Mouse (Mus musculus) E14TG2a.4 (cell line): ENCODE data around the gene Ifnar2.

Experiments used
- H3K27me3 ChIP-seq: 2 replicates; pipeline ENCODE4 v1.6.1; 2014; ENCODE audit warnings: low read length, control low read depth; ENCODE audit not compliant: insufficient read depth
- H3K36me3 ChIP-seq: 2 replicates; pipeline ENCODE4 v1.6.1; 2014; ENCODE audit warnings: low read length, control low read depth; ENCODE audit not compliant: insufficient read depth
- H3K4me1 ChIP-seq: replicated peaks from 2 replicates; pipeline ENCODE4 v1.6.1; 2014; ENCODE audit warnings: low read depth, low read length, control low read depth
- H3K4me3 ChIP-seq: replicated peaks from 2 replicates; pipeline ENCODE4 v1.5.1; 2014; ENCODE audit warnings: mild to moderate bottlenecking, low read length
- H3K9me3 ChIP-seq: 2 replicates; pipeline ENCODE4 v1.6.1; 2014; ENCODE audit warnings: low read length, control low read depth
- CTCF ChIP-seq: conservative IDR thresholded peaks from 2 replicates; pipeline ENCODE4 v1.5.1; 2014; ENCODE audit warnings: low read length
- NANOG ChIP-seq: IDR thresholded peaks from 2 replicates; pipeline ENCODE4 v1.6.1; 2014; ENCODE audit warnings: borderline replicate concordance, low read length, mixed read lengths
- POU5F1 ChIP-seq: IDR thresholded peaks from 2 replicates; pipeline ENCODE4 v1.6.1; 2014; ENCODE audit warnings: low read length, borderline replicate concordance

Ifnar2 gene

DNA sequence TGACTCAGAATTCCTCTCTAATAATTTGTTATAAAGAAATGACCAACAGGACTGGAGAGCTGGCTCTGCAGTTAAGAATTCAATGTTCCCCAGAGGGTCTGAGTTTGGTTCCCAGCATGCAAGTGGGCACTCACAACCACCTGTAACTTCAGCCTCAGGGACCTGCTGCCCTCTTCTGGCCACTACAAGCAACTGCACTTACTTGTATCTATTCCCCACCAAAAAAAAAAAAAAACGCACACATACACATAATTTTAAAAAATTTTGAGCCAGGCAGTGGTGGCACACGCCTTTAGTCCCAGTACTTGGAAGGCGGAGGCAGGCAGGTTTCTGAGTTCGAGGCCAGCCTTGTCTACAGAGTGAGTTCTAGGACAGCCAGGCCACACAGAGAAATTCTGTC is 17.5 kb downstream of the Ifnar2 start:
- Histone ChIP-seq H3K36me3 (peaks cover 26% of the 10 kb centered on the region), H3K4me3 (no peak overlapping the region), H3K4me1 (peaks cover 7% of the 10 kb centered on the region), H3K9me3 (no peaks in the 10 kb centered on the region), H3K27me3 (no peaks in the 10 kb centered on the region)
- TF ChIP-seq NANOG (no peak), POU5F1 (no peak), CTCF (peak; percentile 66)

DNA sequence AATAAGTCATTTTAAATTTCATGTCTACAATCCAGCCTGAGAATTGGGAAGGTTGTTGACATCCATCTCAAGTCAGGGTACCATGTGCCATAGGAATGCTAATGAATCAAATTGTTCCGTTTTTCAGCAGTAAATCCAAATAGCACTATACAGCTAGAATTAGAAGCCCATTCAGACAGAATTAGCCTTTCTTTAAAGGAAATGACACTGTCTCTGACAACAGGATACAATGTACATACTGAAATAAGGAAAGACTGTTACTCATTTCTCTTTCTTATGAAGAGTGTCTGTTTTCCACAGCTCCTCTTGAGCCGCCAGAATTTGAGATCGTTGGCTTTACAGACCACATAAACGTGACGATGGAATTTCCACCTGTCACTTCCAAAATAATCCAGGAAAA is 18.8 kb downstream of the Ifnar2 start, which contains the start of gene Gm21970:
Gene Gm21970 (plus strand): TSS at position 301 of the 400 bp plus-strand sequence.
- no peak within 1 kb of the TSS for H3K4me3 ChIP-seq
- no peaks in the 10 kb centered on the region for H3K4me1 ChIP-seq

DNA sequence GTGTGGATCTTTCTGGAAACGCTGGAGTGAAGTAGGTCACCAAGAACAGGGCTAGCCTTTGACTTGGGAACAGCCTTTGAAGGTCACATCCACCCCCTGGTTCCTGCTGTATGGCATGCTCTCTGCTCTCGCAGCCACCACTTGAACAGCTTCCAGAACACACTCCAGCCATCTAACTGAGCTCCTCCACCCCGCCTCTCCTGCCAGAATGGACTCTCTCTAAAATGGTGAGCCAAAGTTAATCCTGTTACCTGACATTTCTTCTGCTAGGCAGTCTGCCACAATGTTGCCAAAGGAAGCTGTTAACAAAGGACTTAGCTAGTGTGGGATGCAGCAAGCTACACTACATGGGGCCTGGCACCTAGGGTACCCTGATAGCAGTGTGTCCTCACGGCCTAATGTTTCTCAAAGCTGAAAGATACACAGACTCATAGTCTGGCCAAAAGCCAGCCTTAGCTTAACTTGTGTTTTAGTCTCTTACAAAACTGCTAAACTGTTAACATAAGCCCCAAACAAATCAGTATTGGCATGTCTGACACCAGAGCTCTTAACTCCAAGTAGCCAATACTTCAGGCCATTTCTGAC is 22.3 kb downstream of the Ifnar2 start:
- no peak overlapping the region for H3K4me3 ChIP-seq
- H3K9me3 ChIP-seq: no peaks in the 10 kb centered on the region
- TF ChIP-seq CTCF: no peak
- TF ChIP-seq POU5F1: no peak
- no peak for TF ChIP-seq NANOG
- no peaks in the 10 kb centered on the region for H3K27me3 ChIP-seq
- no peaks in the 10 kb centered on the region for H3K4me1 ChIP-seq
- peaks cover 17% of the 10 kb centered on the region for H3K36me3 ChIP-seq

More for the DNA sequence above, 18.8 kb downstream of the Ifnar2 start, which contains the start of gene Gm21970:
- Histone ChIP-seq H3K36me3 (peaks cover 26% of the 10 kb centered on the region), H3K27me3 (no peaks in the 10 kb centered on the region), H3K9me3 (no peaks in the 10 kb centered on the region)
- TF ChIP-seq NANOG: no peak
- TF ChIP-seq CTCF: no peak
- no peak for TF ChIP-seq POU5F1

DNA sequence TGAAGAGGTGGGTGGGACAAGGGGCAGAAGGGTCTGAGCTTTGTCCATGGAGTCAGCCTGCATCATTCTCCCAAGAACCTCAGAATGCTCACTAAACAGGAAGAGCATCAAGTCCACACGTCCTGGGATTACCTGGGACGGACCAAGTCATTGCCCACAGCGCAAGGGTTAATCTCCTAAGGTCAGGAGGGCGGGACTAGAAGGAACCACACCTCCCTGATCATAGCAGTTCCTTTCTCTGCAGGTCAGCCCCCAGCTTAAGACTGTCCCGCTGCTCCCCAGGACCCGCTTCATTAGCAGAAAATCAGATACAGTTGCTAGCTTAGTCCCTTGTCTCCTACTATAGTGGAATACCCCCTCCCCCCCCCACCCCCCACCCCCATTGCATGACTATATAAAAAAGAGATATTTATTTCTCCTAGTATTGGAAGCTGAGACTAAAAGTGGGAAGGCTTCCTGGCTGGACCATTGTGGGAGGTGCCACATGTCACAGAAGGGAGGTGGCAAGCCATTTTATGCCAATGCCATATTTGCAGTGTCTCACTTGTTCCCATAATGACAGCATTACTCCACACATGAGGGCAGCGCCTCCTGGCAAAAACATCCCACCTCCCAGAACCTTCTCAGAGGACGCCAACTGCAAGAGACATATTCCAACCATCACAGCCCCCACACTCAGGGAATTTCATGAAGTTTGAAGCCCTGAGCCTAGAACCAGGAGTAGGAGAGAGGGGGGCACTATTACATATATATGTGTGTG is 23.2 kb downstream of the Ifnar2 start:
- no peaks in the 10 kb centered on the region for H3K27me3 ChIP-seq
- H3K9me3 ChIP-seq: no peaks in the 10 kb centered on the region
- H3K4me3 ChIP-seq: no peak overlapping the region
- H3K4me1 ChIP-seq: no peaks in the 10 kb centered on the region
- H3K36me3 ChIP-seq: peaks cover 17% of the 10 kb centered on the region
- TF ChIP-seq POU5F1: no peak
- no peak for TF ChIP-seq NANOG
- no peak for TF ChIP-seq CTCF

DNA sequence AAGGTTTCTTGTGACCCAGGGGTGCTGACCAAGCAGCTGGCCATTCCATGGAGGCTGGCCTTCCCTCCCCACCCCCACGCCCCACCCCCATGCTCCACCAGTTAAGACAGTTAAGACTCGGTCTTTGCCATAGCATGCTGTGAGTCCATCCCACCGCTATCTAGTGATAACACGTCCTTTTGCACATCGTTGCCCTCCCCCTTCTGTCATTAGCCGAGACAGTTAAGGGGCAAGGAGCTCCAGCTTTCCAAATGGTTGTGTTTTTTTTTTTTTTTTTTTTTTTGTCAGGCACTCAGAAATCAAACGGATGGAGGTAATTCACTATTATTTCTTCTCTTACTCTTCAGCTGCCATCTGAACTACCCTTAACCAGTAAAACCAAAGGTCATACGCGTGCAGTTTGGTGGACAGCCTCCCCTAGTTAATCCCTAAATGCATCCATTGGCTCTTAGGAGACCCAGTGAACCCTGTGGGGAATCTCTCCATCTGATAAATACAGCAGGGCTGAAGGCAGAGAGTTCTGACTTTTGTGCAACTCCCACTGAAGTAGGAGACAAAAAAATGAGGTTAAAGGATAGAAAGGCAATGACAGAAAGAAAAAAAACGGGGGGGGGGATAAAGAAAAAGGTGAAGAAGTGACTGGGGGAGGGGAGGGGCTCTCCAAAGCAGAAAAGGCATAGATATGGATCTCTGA is 24.4 kb downstream of the Ifnar2 start:
- Histone ChIP-seq H3K27me3 (no peaks in the 10 kb centered on the region), H3K36me3 (peaks cover 12% of the 10 kb centered on the region), H3K9me3 (no peaks in the 10 kb centered on the region), H3K4me3 (no peak overlapping the region), H3K4me1 (no peaks in the 10 kb centered on the region)
- TF ChIP-seq CTCF (no peak), POU5F1 (no peak), NANOG (no peak)

DNA sequence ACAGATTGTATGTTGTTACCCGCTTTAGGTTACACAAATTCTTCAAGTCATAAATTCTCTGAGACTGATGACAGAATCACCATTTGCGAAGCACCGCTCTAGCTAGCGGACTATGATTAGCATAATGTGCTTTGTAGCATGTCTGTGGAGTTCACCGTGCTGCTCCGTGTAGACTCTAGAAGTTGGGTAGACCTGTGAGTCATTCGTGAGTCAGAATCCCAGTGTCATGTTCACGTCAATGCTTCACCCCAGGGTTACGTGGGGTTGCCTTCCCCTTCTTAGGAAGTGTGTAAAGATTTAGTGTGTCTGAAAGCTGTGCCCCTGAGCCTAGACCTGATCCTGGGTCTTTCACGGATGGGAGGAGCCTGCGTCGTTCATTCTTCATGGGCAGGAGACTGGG is 25.4 kb downstream of the Ifnar2 start:
- no peak for TF ChIP-seq POU5F1
- no peak; the same call in 1 of the 2 replicates for TF ChIP-seq CTCF
- no peak for TF ChIP-seq NANOG
- Histone ChIP-seq H3K4me1 (no peaks in the 10 kb centered on the region), H3K9me3 (no peaks in the 10 kb centered on the region), H3K27me3 (no peaks in the 10 kb centered on the region), H3K36me3 (peaks cover 9% of the 10 kb centered on the region), H3K4me3 (no peak overlapping the region)

DNA sequence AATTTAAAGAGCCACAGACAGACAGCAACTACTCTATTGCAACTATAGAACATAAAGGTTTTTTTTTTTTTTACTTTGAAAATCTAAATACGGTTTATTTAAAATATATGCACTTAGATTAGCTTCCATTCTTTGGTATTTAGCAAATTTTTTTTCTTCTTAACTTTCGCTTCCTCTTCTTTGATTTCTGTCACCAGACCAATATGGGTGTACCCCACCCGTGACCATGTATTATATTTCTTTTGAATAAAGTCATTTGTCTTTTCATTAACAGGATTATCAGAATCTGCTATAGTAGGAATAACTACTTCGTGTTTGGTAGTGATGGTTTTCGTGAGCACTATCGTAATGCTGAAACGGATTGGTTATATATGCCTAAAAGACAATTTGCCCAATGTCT is 26.4 kb downstream of the Ifnar2 start:
- TF ChIP-seq POU5F1 (no peak), NANOG (no peak), CTCF (no peak)
- Histone ChIP-seq H3K4me1 (no peaks in the 10 kb centered on the region), H3K27me3 (0 out of 2 replicates have a peak, but pooled peaks cover 4% of the 10 kb centered on the region), H3K9me3 (no peaks in the 10 kb centered on the region), H3K4me3 (no peak overlapping the region), H3K36me3 (peaks cover 6% of the 10 kb centered on the region)

DNA sequence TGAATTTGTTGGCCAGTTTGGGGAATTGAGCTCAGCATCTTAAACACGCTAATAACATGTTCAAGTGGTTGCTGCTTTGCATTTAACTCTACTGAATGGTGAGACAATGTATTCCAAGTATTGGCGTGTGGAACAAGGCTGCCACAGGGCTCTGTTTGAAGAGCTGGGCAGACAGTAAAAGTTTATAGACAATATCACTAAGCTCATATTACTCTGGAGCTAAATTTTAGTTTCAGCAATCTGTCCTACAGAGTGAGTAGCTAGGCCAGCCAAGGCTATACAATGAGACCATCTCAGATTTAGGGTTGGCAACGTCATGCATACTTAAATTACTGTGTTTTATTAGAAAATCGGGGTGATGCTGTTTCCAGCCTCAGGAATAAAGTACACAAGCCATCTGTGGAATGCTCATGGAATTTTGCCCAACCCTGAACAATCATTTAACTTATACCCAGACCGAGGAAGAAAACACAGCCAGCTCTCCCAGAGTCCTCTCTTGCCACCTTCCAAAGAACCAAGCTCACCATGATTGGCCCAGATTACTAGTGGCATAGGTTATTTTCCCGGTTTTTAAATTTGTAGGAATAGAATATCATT is 29.1 kb downstream of the Ifnar2 start:
- no peak overlapping the region for H3K4me3 ChIP-seq
- peaks cover 27% of the 10 kb centered on the region for H3K27me3 ChIP-seq
- TF ChIP-seq POU5F1 (no peak), CTCF (no peak), NANOG (no peak)
- H3K4me1 ChIP-seq: peaks cover 13% of the 10 kb centered on the region
- no peaks in the 10 kb centered on the region for H3K36me3 ChIP-seq
- H3K9me3 ChIP-seq: no peaks in the 10 kb centered on the region
